Mouse (Mus musculus): ENCODE data around the gene Scn3a. TPM values are rescaled to one million over a fixed set of nuclear protein-coding genes. Genes with fewer than 3 reads are reported as not detected.

Scn3a gene
- polyA plus RNA-seq, 1 experiment = 0.21 TPM

GRCm38 (mm10) chr2:65450449-65451360 lies 116.7 kb downstream of the Scn3a start:
- H3K4me3 ChIP-seq (ENCODE audit: control insufficient read depth, low read depth, low read length) = no peak overlapping the region
- H3K4me1 ChIP-seq (ENCODE audit: control insufficient read depth, insufficient read depth, low read length) = no peaks in the 10 kb centered on the region
- TF ChIP-seq CTCF (IDR thresholded peaks at IDR 0.05; ENCODE audit: control insufficient read depth, insufficient read depth, insufficient replicate concordance, low read depth, low read length) (no peak), POLR2A (IDR thresholded peaks at IDR 0.05; ENCODE audit: control insufficient read depth, low read depth, low read length) (no peak)
- no peak overlapping the region for H3K27ac ChIP-seq (ENCODE audit: control insufficient read depth, insufficient read depth, low read depth, low read length)
- H3K36me3 ChIP-seq (ENCODE audit: control insufficient read depth, insufficient read depth, low read length) = no peaks in the 10 kb centered on the region
- no peaks in the 10 kb centered on the region for H3K27me3 ChIP-seq (ENCODE audit: control insufficient read depth, insufficient read depth, low read length)

GRCm38 (mm10) chr2:65449126-65449828 lies 118.2 kb downstream of the Scn3a start:
- H3K36me3 ChIP-seq (ENCODE audit: control insufficient read depth, insufficient read depth, low read length) = no peaks in the 10 kb centered on the region
- H3K27me3 ChIP-seq (ENCODE audit: control insufficient read depth, insufficient read depth, low read length) = no peaks in the 10 kb centered on the region
- TF ChIP-seq POLR2A (IDR thresholded peaks at IDR 0.05; ENCODE audit: control insufficient read depth, low read depth, low read length) = no peak
- no peak for TF ChIP-seq CTCF (IDR thresholded peaks at IDR 0.05; ENCODE audit: control insufficient read depth, insufficient read depth, insufficient replicate concordance, low read depth, low read length)
- H3K4me3 ChIP-seq (ENCODE audit: control insufficient read depth, low read depth, low read length) = no peak overlapping the region
- no peak overlapping the region for H3K27ac ChIP-seq (ENCODE audit: control insufficient read depth, insufficient read depth, low read depth, low read length)
- H3K4me1 ChIP-seq (ENCODE audit: control insufficient read depth, insufficient read depth, low read length) = no peaks in the 10 kb centered on the region

DNA sequence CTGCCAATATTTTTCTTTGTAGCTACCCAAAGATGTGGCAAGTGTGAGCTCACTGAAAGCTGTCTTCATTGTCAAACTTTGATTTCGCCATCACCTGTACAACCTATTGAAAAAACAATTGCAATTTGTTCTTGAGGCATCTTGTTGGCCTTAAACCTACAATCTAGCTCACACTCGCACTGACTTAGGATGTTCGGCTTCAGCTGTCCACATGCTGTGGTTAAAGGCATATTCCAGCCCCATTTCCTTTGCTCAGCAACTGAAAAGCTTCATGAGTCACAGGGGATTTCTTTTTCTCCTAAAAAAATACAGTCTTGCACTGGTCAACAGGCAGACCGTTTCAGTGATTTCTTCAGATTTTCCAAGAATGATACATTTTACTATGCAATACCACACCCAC lies 124.3 kb downstream of the Scn3a start:
- Histone ChIP-seq H3K4me1 (ENCODE audit: control insufficient read depth, insufficient read depth, low read length) (peaks cover 2% of the 10 kb centered on the region), H3K27me3 (ENCODE audit: control insufficient read depth, insufficient read depth, low read length) (no peaks in the 10 kb centered on the region), H3K27ac (ENCODE audit: control insufficient read depth, insufficient read depth, low read depth, low read length) (no peak overlapping the region), H3K4me3 (ENCODE audit: control insufficient read depth, low read depth, low read length) (no peak overlapping the region), H3K36me3 (ENCODE audit: control insufficient read depth, insufficient read depth, low read length) (no peaks in the 10 kb centered on the region)
- no peak for TF ChIP-seq CTCF (IDR thresholded peaks at IDR 0.05; ENCODE audit: control insufficient read depth, insufficient read depth, insufficient replicate concordance, low read depth, low read length)
- TF ChIP-seq POLR2A (IDR thresholded peaks at IDR 0.05; ENCODE audit: control insufficient read depth, low read depth, low read length) = no peak

GRCm38 (mm10) chr2:65441566-65441965 lies 125.9 kb downstream of the Scn3a start:
- TF ChIP-seq CTCF (IDR thresholded peaks at IDR 0.05; ENCODE audit: control insufficient read depth, insufficient read depth, insufficient replicate concordance, low read depth, low read length) (no peak), POLR2A (IDR thresholded peaks at IDR 0.05; ENCODE audit: control insufficient read depth, low read depth, low read length) (no peak)
- no peaks in the 10 kb centered on the region for H3K36me3 ChIP-seq (ENCODE audit: control insufficient read depth, insufficient read depth, low read length)

GRCm38 (mm10) chr2:65441110-65441509 lies 126.3 kb downstream of the Scn3a start:
- Histone ChIP-seq H3K4me1 (ENCODE audit: control insufficient read depth, insufficient read depth, low read length) (peaks cover 2% of the 10 kb centered on the region), H3K4me3 (ENCODE audit: control insufficient read depth, low read depth, low read length) (no peak overlapping the region), H3K36me3 (ENCODE audit: control insufficient read depth, insufficient read depth, low read length) (no peaks in the 10 kb centered on the region), H3K27me3 (ENCODE audit: control insufficient read depth, insufficient read depth, low read length) (no peaks in the 10 kb centered on the region), H3K27ac (ENCODE audit: control insufficient read depth, insufficient read depth, low read depth, low read length) (no peak overlapping the region)
- no peak for TF ChIP-seq CTCF (IDR thresholded peaks at IDR 0.05; ENCODE audit: control insufficient read depth, insufficient read depth, insufficient replicate concordance, low read depth, low read length)

More at GRCm38 (mm10) chr2:65441566-65441965, 125.9 kb downstream of the Scn3a start:
- no peaks in the 10 kb centered on the region for H3K27me3 ChIP-seq (ENCODE audit: control insufficient read depth, insufficient read depth, low read length)
- no peak overlapping the region for H3K27ac ChIP-seq (ENCODE audit: control insufficient read depth, insufficient read depth, low read depth, low read length)
- H3K4me3 ChIP-seq (ENCODE audit: control insufficient read depth, low read depth, low read length) = no peak overlapping the region
- peaks cover 2% of the 10 kb centered on the region for H3K4me1 ChIP-seq (ENCODE audit: control insufficient read depth, insufficient read depth, low read length)

DNA sequence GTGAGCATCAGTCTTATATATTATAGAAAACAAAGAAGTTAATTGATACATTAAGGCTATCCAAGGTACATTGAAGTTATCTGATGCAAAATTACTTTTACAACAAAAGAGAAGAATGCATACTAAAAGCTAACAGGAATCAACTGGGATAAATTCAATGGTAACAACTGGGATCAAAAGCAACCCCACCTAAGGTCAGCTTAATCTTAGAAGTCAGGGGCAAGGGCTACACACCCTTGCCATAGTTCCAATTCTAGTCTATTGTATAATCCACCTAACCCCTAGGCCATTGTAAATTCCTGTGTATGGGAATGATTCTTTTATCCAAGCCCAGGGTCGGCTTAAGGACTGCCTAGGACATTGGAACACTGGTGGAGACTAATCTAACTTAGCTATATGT lies 130.5 kb downstream of the Scn3a start:
- TF ChIP-seq CTCF (IDR thresholded peaks at IDR 0.05; ENCODE audit: control insufficient read depth, insufficient read depth, insufficient replicate concordance, low read depth, low read length) (no peak), POLR2A (IDR thresholded peaks at IDR 0.05; ENCODE audit: control insufficient read depth, low read depth, low read length) (no peak)
- H3K27me3 ChIP-seq (ENCODE audit: control insufficient read depth, insufficient read depth, low read length) = no peaks in the 10 kb centered on the region
- H3K4me3 ChIP-seq (ENCODE audit: control insufficient read depth, low read depth, low read length) = no peak overlapping the region
- no peaks in the 10 kb centered on the region for H3K36me3 ChIP-seq (ENCODE audit: control insufficient read depth, insufficient read depth, low read length)
- H3K27ac ChIP-seq (ENCODE audit: control insufficient read depth, insufficient read depth, low read depth, low read length) = no peak overlapping the region
- peaks cover 2% of the 10 kb centered on the region for H3K4me1 ChIP-seq (ENCODE audit: control insufficient read depth, insufficient read depth, low read length)

GRCm38 (mm10) chr2:65423501-65423900 lies 143.9 kb downstream of the Scn3a start:
- H3K27ac ChIP-seq (ENCODE audit: control insufficient read depth, insufficient read depth, low read depth, low read length) = no peak overlapping the region
- no peaks in the 10 kb centered on the region for H3K4me1 ChIP-seq (ENCODE audit: control insufficient read depth, insufficient read depth, low read length)
- no peaks in the 10 kb centered on the region for H3K27me3 ChIP-seq (ENCODE audit: control insufficient read depth, insufficient read depth, low read length)
- no peak overlapping the region for H3K4me3 ChIP-seq (ENCODE audit: control insufficient read depth, low read depth, low read length)
- no peak for TF ChIP-seq POLR2A (IDR thresholded peaks at IDR 0.05; ENCODE audit: control insufficient read depth, low read depth, low read length)
- no peak for TF ChIP-seq CTCF (IDR thresholded peaks at IDR 0.05; ENCODE audit: control insufficient read depth, insufficient read depth, insufficient replicate concordance, low read depth, low read length)
- no peaks in the 10 kb centered on the region for H3K36me3 ChIP-seq (ENCODE audit: control insufficient read depth, insufficient read depth, low read length)

Measured in testis, adult 2 months (tissue).